Mouse (Mus musculus) ES-E14 (cell line): ENCODE data around the gene Grhl1. TPM values are rescaled to one million over a fixed set of nuclear protein-coding genes. Genes with fewer than 3 reads are reported as not detected.

Experiments used
- DNase-seq: peaks from one replicate; pipeline ENCODE4 v3.0.0-alpha.2; 2013; ENCODE audit warnings: low read depth, low spot score
- H3K27ac ChIP-seq: 2 replicates; pipeline ENCODE4 v1.5.1; 2012; ENCODE audit warnings: low read depth, mild to moderate bottlenecking, low read length, moderate library complexity, mixed read lengths; ENCODE audit not compliant: poor library complexity, insufficient read depth, severe bottlenecking
- H3K36me3 ChIP-seq: 2 replicates; pipeline ENCODE4 v1.6.1; 2012; ENCODE audit warnings: mild to moderate bottlenecking, low read length, moderate library complexity, mixed read lengths; ENCODE audit not compliant: control insufficient read depth, poor library complexity, insufficient read depth, severe bottlenecking
- H3K4me1 ChIP-seq, 2 experiments: fragments of 150-350 bp in 1 of 2; sonication (generic) in 1 of 2; 2 replicates each; pipeline ENCODE4 v1.6.1; 2012; ENCODE audit warnings: low read length in 2 of 2, mild to moderate bottlenecking in 1 of 2, mixed read lengths in 1 of 2; ENCODE audit not compliant: control insufficient read depth in 2 of 2, insufficient read depth in 2 of 2, poor library complexity in 1 of 2
- H3K4me3 ChIP-seq, 2 experiments: fragments of 150-350 bp in 1 of 2; sonication (generic) in 1 of 2; 2 replicates each; pipeline ENCODE4 v1.5.1; 2012; ENCODE audit warnings: low read length in 2 of 2, low read depth in 1 of 2, mild to moderate bottlenecking in 1 of 2, mixed read lengths in 1 of 2; ENCODE audit not compliant: insufficient read depth in 1 of 2, poor library complexity in 1 of 2, severe bottlenecking in 1 of 2
- H3K9ac ChIP-seq: 2 replicates; pipeline ENCODE4 v1.6.1; 2012; ENCODE audit warnings: low read depth, mild to moderate bottlenecking, low read length, mixed read lengths; ENCODE audit not compliant: poor library complexity, insufficient read depth, severe bottlenecking
- H3K9me3 ChIP-seq: fragments of 150-350 bp; sonication (generic); 2 replicates; pipeline ENCODE4 v1.6.1; 2012; ENCODE audit warnings: low read depth, mild to moderate bottlenecking, low read length; ENCODE audit not compliant: control insufficient read depth, insufficient read depth
- CHD2 ChIP-seq: IDR thresholded peaks from 2 replicates; pipeline ENCODE4 v1.6.1; 2014; ENCODE audit warnings: mild to moderate bottlenecking, low read depth, low read length, inconsistent platforms
- HCFC1 ChIP-seq: IDR thresholded peaks from 2 replicates; pipeline ENCODE4 v1.6.1; 2012; ENCODE audit warnings: low read length, inconsistent platforms, borderline replicate concordance; ENCODE audit not compliant: insufficient read depth
- MAFK ChIP-seq: IDR thresholded peaks from 2 replicates; pipeline ENCODE4 v1.6.1; 2014; ENCODE audit warnings: mild to moderate bottlenecking, low read depth, low read length, inconsistent platforms; ENCODE audit not compliant: insufficient read depth
- ZC3H11A ChIP-seq: IDR thresholded peaks from 2 replicates; pipeline ENCODE4 v1.6.1; 2012; ENCODE audit warnings: low read depth, mild to moderate bottlenecking, inconsistent platforms, low read length, borderline replicate concordance
- ZNF384 ChIP-seq: IDR thresholded peaks from 2 replicates; pipeline ENCODE4 v1.6.1; 2012; ENCODE audit warnings: low read depth, low read length, inconsistent platforms
- in situ Hi-C, 2 experiments: fragments of 600-800 bp; cut with MboI; formaldehyde crosslinking; loops; one replicate each; pipeline ENCODE4 v1.15.1; 2025; ENCODE audit warnings: low sequenced_read_pairs in 2 of 2, inconsistent platforms in 1 of 2; ENCODE audit not compliant: unreplicated experiment in 2 of 2
- total RNA-seq: library from RNA; depleted of rRNA; stranded (reverse); fragments of 300-350 nt; gene quantifications from 2 replicates; pipeline ENCODE4 v1.2.3, GENCODE M21; 2012

The Grhl1 gene
- total RNA-seq, 1 experiment: 4.6 TPM

- H3K27ac ChIP-seq: peak overlapping the region; percentile 90
- in situ Hi-C loops: no loop called here
- H3K4me3 ChIP-seq: peak overlapping the region; percentile 83 to 90
- peaks cover 24% of the 10 kb centered on the region for H3K36me3 ChIP-seq
- no peak for TF ChIP-seq MAFK
- TF ChIP-seq CHD2: no peak
- TF ChIP-seq ZC3H11A: no peak
- no peak for TF ChIP-seq ZNF384
- TF ChIP-seq HCFC1: no peak
- DNase-seq: peak; percentile 96
- no peaks in the 10 kb centered on the region for H3K9me3 ChIP-seq
- H3K9ac ChIP-seq: peak overlapping the region; percentile 90
- H3K4me1 ChIP-seq: peaks cover 6 to 9% of the 10 kb centered on the region in 2 experiments; a peak in 3 of 4 replicates
Observed at GRCm38 (mm10) chr12:24651642-24652342, 79.7 kb downstream of the Grhl1 start.

- no peak overlapping the region for H3K4me3 ChIP-seq
- no peak overlapping the region for H3K27ac ChIP-seq
- H3K4me1 ChIP-seq: peaks cover 6 to 7% of the 10 kb centered on the region in 2 experiments; a peak in 3 of 4 replicates
- peaks cover 27% of the 10 kb centered on the region for H3K36me3 ChIP-seq
- TF ChIP-seq ZNF384 (no peak), ZC3H11A (no peak), MAFK (no peak), HCFC1 (no peak), CHD2 (no peak)
- H3K9me3 ChIP-seq: no peaks in the 10 kb centered on the region
- in situ Hi-C loops: no loop called here
- no peak for DNase-seq
- no peak overlapping the region for H3K9ac ChIP-seq
Observed at GRCm38 (mm10) chr12:24654065-24654862, 82.2 kb downstream of the Grhl1 start.

- Histone ChIP-seq H3K9me3 (no peaks in the 10 kb centered on the region), H3K4me1 (peaks cover 3% of the 10 kb centered on the region in 2 experiments; a peak in 2 of 4 replicates), H3K27ac (no peak overlapping the region), H3K4me3 (no peak overlapping the region), H3K9ac (no peak overlapping the region), H3K36me3 (peaks cover 35% of the 10 kb centered on the region)
- in situ Hi-C loops: no loop called here
- DNase-seq: no peak
- TF ChIP-seq ZNF384 (no peak), CHD2 (no peak), HCFC1 (no peak)
Observed at GRCm38 (mm10) chr12:24656436-24656835, 84.4 kb downstream of the Grhl1 start.

GRCm38 (mm10) chr12:24658998-24659397 lies 86.9 kb downstream of the Grhl1 start:
- Histone ChIP-seq H3K36me3 (peaks cover 34% of the 10 kb centered on the region), H3K27ac (no peak overlapping the region), H3K4me1 (no peaks in the 10 kb centered on the region), H3K9me3 (no peaks in the 10 kb centered on the region), H3K4me3 (no peak overlapping the region), H3K9ac (no peak overlapping the region)
- in situ Hi-C loops: no loop called here
- no peak for DNase-seq
- no peak for TF ChIP-seq HCFC1

- H3K9me3 ChIP-seq: no peaks in the 10 kb centered on the region
- H3K27ac ChIP-seq: no peak overlapping the region
- no peak overlapping the region for H3K4me3 ChIP-seq
- peaks cover 28% of the 10 kb centered on the region for H3K36me3 ChIP-seq
- no peak overlapping the region for H3K9ac ChIP-seq
- TF ChIP-seq CHD2 (no peak), MAFK (peak; percentile 85)
- in situ Hi-C loops: no loop called here
- no peaks in the 10 kb centered on the region for H3K4me1 ChIP-seq
- DNase-seq: no peak
Observed at GRCm38 (mm10) chr12:24659923-24660322, 87.8 kb downstream of the Grhl1 start.
